Mouse (Mus musculus) G1E (cell line): ENCODE measurements around the gene Clip1.

Experiments
- CTCF ChIP-seq: IDR thresholded peaks from 2 replicates; pipeline ENCODE4 v1.5.1; 2012; ENCODE audit warnings: low read depth, low read length, inconsistent platforms, mixed read lengths
- GATA1 ChIP-seq: IDR thresholded peaks from 2 replicates; pipeline ENCODE4 v1.6.1; 2012; ENCODE audit warnings: borderline replicate concordance, low read length, inconsistent platforms, mixed read lengths
- GATA2 ChIP-seq: IDR thresholded peaks from 2 replicates; pipeline ENCODE4 v1.6.1; 2012; ENCODE audit warnings: low read depth, low read length, inconsistent platforms, borderline replicate concordance
- POLR2AphosphoS5 ChIP-seq: IDR thresholded peaks from 2 replicates; pipeline ENCODE4 v1.6.1; 2012; ENCODE audit warnings: low read depth, low read length, inconsistent platforms; ENCODE audit not compliant: insufficient replicate concordance
- TAL1 ChIP-seq: conservative IDR thresholded peaks from 2 replicates; pipeline ENCODE4 v1.6.1; 2012; ENCODE audit warnings: low read depth, low read length, inconsistent platforms, mixed read lengths

GRCm38 (mm10) chr5:123559588-123559987 lies 124.8 kb downstream of the Clip1 start:
- TF ChIP-seq TAL1 (no peak), CTCF (no peak), GATA1 (no peak), POLR2AphosphoS5 (no peak), GATA2 (no peak)
